Mouse (Mus musculus): Measurements from ENCODE around the gene Rnf144b. TPM values are rescaled to one million over a fixed set of nuclear protein-coding genes. Genes with fewer than 3 reads are reported as not detected.

Rnf144b gene
- polyA plus RNA-seq, 1 experiment from 2014 or later = 1.0 TPM

Other genes starting within 250 kb of the Rnf144b start
- 21.8 and 23.3 TPM in 2 replicates for gene Kif13a, start 192.8 kb upstream of the Rnf144b start, polyA plus RNA-seq (2016; fragmentation: Nextera tagmentation; extraction: Ambion mirVana)
- 4.1 and 4.3 TPM in 2 replicates for gene Nhlrc1, start 107.8 kb upstream of the Rnf144b start, polyA plus RNA-seq (2016; fragmentation: Nextera tagmentation; extraction: Ambion mirVana)
- 12.9 and 14.7 TPM in 2 replicates for gene Kdm1b, start 79.2 kb upstream of the Rnf144b start, polyA plus RNA-seq (2016; fragmentation: Nextera tagmentation; extraction: Ambion mirVana)
- gene Tpmt, start 77.9 kb upstream of the Rnf144b start, polyA plus RNA-seq (2016; fragmentation: Nextera tagmentation; extraction: Ambion mirVana) = 24.3 and 26.2 TPM in 2 replicates
- gene Dek, start 16.5 kb upstream of the Rnf144b start, polyA plus RNA-seq (2016; fragmentation: Nextera tagmentation; extraction: Ambion mirVana) = 358 and 389 TPM in 2 replicates